Mouse (Mus musculus): ENCODE results near the gene Tas2r138. TPM values are rescaled to one million over a fixed set of nuclear protein-coding genes. Genes with fewer than 3 reads are reported as not detected.

The Tas2r138 gene
- polyA plus RNA-seq, 1 experiment from 2014 or later = not detected

DNA sequence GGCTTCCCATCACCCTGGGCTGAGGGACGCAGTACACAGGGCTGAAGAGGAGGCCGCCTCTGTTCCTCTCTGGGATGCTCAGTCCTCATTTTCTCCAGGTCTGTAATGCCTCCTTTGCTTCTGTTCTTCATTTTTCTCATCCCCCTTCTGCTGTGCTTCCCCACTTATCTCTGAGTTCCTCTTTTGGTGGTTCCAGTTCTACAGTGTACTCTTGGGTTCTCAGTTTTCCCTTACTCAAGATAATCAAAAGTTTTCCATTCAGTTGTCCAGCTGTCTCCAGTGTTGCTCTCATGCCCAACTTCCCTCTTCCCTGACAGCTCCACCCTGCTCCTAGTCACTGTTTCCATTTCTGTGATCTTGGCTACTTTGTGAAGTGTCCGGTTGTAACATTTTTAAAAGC, 39.5 kb downstream of the Tas2r138 start:
- H3K9me3 ChIP-seq (ENCODE audit: control insufficient read depth, low read length) = no peaks in the 10 kb centered on the region
- no peak for ATAC-seq
- no peaks in the 10 kb centered on the region for H3K36me3 ChIP-seq (ENCODE audit: control insufficient read depth, insufficient read depth, low read length)
- H3K27ac ChIP-seq (ENCODE audit: low read length) = no peak overlapping the region
- no peak overlapping the region for H3K4me2 ChIP-seq (ENCODE audit: low read depth, low read length)
- no peaks in the 10 kb centered on the region for H3K4me1 ChIP-seq (ENCODE audit: control insufficient read depth, insufficient read depth, low read length)
- no peak overlapping the region for H3K4me3 ChIP-seq (ENCODE audit: low read length)
- H3K9ac ChIP-seq (ENCODE audit: low read depth, low read length) = no peak overlapping the region
- WGBS = 68% methylated on average over 3 of the region's 3 CpGs
- H3K27me3 ChIP-seq (replicated peaks; ENCODE audit: control insufficient read depth, insufficient read depth, low read length) = no peaks in the 10 kb centered on the region

- Histone ChIP-seq H3K4me3 (ENCODE audit: low read length) (no peak within 1 kb of the TSS), H3K36me3 (ENCODE audit: control insufficient read depth, insufficient read depth, low read length) (no peaks in the 10 kb centered on the region), H3K4me1 (ENCODE audit: control insufficient read depth, insufficient read depth, low read length) (no peaks in the 10 kb centered on the region), H3K4me2 (ENCODE audit: low read depth, low read length) (no peak within 1 kb of the TSS), H3K27ac (ENCODE audit: low read length) (no peak within 1 kb of the TSS), H3K9me3 (ENCODE audit: control insufficient read depth, low read length) (no peaks in the 10 kb centered on the region), H3K27me3 (replicated peaks; ENCODE audit: control insufficient read depth, insufficient read depth, low read length) (no peaks in the 10 kb centered on the region), H3K9ac (ENCODE audit: low read depth, low read length) (no peak within 1 kb of the TSS)
- 88% methylated on average over 3 of the region's 3 CpGs for WGBS
- no peak for ATAC-seq
Observed at GRCm38 (mm10) chr6:40569187-40569586, 43.9 kb downstream of the Tas2r138 start, which contains the start of gene Olfr460. Gene Olfr460 (plus strand): TSS chr6:40569487.

Other genes starting within 250 kb of the Tas2r138 start
- 6.0 and 6.2 TPM in 2 replicates for gene E330009J07Rik, start 177.2 kb downstream of the Tas2r138 start, polyA plus RNA-seq (2015; fragmentation: Nextera tagmentation; extraction: Ambion mirVana)
- gene Wee2, start 174.2 kb downstream of the Tas2r138 start, polyA plus RNA-seq (2015; fragmentation: Nextera tagmentation; extraction: Ambion mirVana) = 0.07 TPM in 1 of 2 replicates, not detected in the other
- 128 and 135 TPM in 2 replicates for gene Ssbp1, start 142.0 kb downstream of the Tas2r138 start, polyA plus RNA-seq (2015; fragmentation: Nextera tagmentation; extraction: Ambion mirVana)
- gene Tas2r137, start 122.1 kb downstream of the Tas2r138 start, polyA plus RNA-seq (2015; fragmentation: Nextera tagmentation; extraction: Ambion mirVana) = not detected in 2 replicates
- gene Tas2r108, start 119.8 kb downstream of the Tas2r138 start, polyA plus RNA-seq (2015; fragmentation: Nextera tagmentation; extraction: Ambion mirVana) = not detected in 2 replicates
- not detected in 2 replicates for gene Prss37, start 93.8 kb downstream of the Tas2r138 start, polyA plus RNA-seq (2015; fragmentation: Nextera tagmentation; extraction: Ambion mirVana)
- not detected in 2 replicates for gene Olfr461, start 58.3 kb downstream of the Tas2r138 start, polyA plus RNA-seq (2015; fragmentation: Nextera tagmentation; extraction: Ambion mirVana)
- not detected in 2 replicates for gene Olfr460, start 43.8 kb downstream of the Tas2r138 start, polyA plus RNA-seq (2015; fragmentation: Nextera tagmentation; extraction: Ambion mirVana)
- 0.93 and 1.3 TPM in 2 replicates for gene Clec5a, start 27.5 kb downstream of the Tas2r138 start, polyA plus RNA-seq (2015; fragmentation: Nextera tagmentation; extraction: Ambion mirVana)
- 35.4 and 46.0 TPM in 2 replicates for gene Mgam, start 15.5 kb upstream of the Tas2r138 start, polyA plus RNA-seq (2015; fragmentation: Nextera tagmentation; extraction: Ambion mirVana)

Measured in intestine, embryonic 16.5 days (tissue).